Mouse (Mus musculus) ES-E14 (cell line): ENCODE results near the gene Vmn2r27. TPM values are rescaled to one million over a fixed set of nuclear protein-coding genes. Genes with fewer than 3 reads are reported as not detected.

Experiments
- DNase-seq: peaks from one replicate; pipeline ENCODE4 v3.0.0-alpha.2; 2013; ENCODE audit warnings: low read depth, low spot score
- H3K27ac ChIP-seq: 2 replicates; pipeline ENCODE4 v1.5.1; 2012; ENCODE audit warnings: low read depth, mild to moderate bottlenecking, low read length, moderate library complexity, mixed read lengths; ENCODE audit not compliant: poor library complexity, insufficient read depth, severe bottlenecking
- H3K36me3 ChIP-seq: 2 replicates; pipeline ENCODE4 v1.6.1; 2012; ENCODE audit warnings: mild to moderate bottlenecking, low read length, moderate library complexity, mixed read lengths; ENCODE audit not compliant: control insufficient read depth, poor library complexity, insufficient read depth, severe bottlenecking
- H3K4me1 ChIP-seq, 2 experiments: fragments of 150-350 bp in 1 of 2; sonication (generic) in 1 of 2; 2 replicates each; pipeline ENCODE4 v1.6.1; 2012; ENCODE audit warnings: low read length in 2 of 2, mild to moderate bottlenecking in 1 of 2, mixed read lengths in 1 of 2; ENCODE audit not compliant: control insufficient read depth in 2 of 2, insufficient read depth in 2 of 2, poor library complexity in 1 of 2
- H3K4me3 ChIP-seq, 2 experiments: fragments of 150-350 bp in 1 of 2; sonication (generic) in 1 of 2; 2 replicates each; pipeline ENCODE4 v1.5.1; 2012; ENCODE audit warnings: low read length in 2 of 2, low read depth in 1 of 2, mild to moderate bottlenecking in 1 of 2, mixed read lengths in 1 of 2; ENCODE audit not compliant: insufficient read depth in 1 of 2, poor library complexity in 1 of 2, severe bottlenecking in 1 of 2
- H3K9ac ChIP-seq: 2 replicates; pipeline ENCODE4 v1.6.1; 2012; ENCODE audit warnings: low read depth, mild to moderate bottlenecking, low read length, mixed read lengths; ENCODE audit not compliant: poor library complexity, insufficient read depth, severe bottlenecking
- H3K9me3 ChIP-seq: fragments of 150-350 bp; sonication (generic); 2 replicates; pipeline ENCODE4 v1.6.1; 2012; ENCODE audit warnings: low read depth, mild to moderate bottlenecking, low read length; ENCODE audit not compliant: control insufficient read depth, insufficient read depth
- CHD2 ChIP-seq: IDR thresholded peaks from 2 replicates; pipeline ENCODE4 v1.6.1; 2014; ENCODE audit warnings: mild to moderate bottlenecking, low read depth, low read length, inconsistent platforms
- HCFC1 ChIP-seq: IDR thresholded peaks from 2 replicates; pipeline ENCODE4 v1.6.1; 2012; ENCODE audit warnings: low read length, inconsistent platforms, borderline replicate concordance; ENCODE audit not compliant: insufficient read depth
- ZC3H11A ChIP-seq: IDR thresholded peaks from 2 replicates; pipeline ENCODE4 v1.6.1; 2012; ENCODE audit warnings: low read depth, mild to moderate bottlenecking, inconsistent platforms, low read length, borderline replicate concordance
- ZNF384 ChIP-seq: IDR thresholded peaks from 2 replicates; pipeline ENCODE4 v1.6.1; 2012; ENCODE audit warnings: low read depth, low read length, inconsistent platforms
- in situ Hi-C, 2 experiments: fragments of 600-800 bp; cut with MboI; formaldehyde crosslinking; loops; one replicate each; pipeline ENCODE4 v1.15.1; 2025; ENCODE audit warnings: low sequenced_read_pairs in 2 of 2, inconsistent platforms in 1 of 2; ENCODE audit not compliant: unreplicated experiment in 2 of 2
- total RNA-seq: library from RNA; depleted of rRNA; stranded (reverse); fragments of 300-350 nt; gene quantifications from 2 replicates; pipeline ENCODE4 v1.2.3, GENCODE M21; 2012; rRNA removed

Gene Vmn2r27
- total RNA-seq, 1 experiment: 0.09 TPM

DNA sequence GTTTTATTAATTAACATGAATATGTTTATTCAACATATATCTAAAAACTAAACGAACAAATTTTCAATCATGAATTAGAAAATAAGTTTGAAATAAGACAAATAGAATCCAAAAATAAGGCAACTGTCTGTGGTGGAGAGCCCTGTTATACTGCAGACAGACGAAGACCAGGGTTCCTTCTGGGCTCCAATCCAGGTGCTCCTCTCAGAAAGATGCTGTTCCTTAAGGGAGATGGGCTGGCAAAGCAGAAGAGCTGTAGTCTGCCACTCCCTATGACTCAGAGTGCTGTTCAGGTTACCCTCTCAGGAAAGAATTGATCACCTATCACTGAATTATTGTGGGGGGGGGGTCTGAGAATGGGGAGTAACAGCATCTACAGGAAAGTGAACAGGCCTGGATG is 65.1 kb downstream of the Vmn2r27 start:
- H3K9ac ChIP-seq: no peak overlapping the region
- DNase-seq: no peak
- no peak overlapping the region for H3K4me3 ChIP-seq
- no peak for TF ChIP-seq ZC3H11A
- TF ChIP-seq ZNF384: no peak
- no peak overlapping the region for H3K27ac ChIP-seq
- H3K4me1 ChIP-seq: no peaks in the 10 kb centered on the region
- H3K9me3 ChIP-seq: no peaks in the 10 kb centered on the region
- H3K36me3 ChIP-seq: no peaks in the 10 kb centered on the region
- in situ Hi-C loops: no loop called here

DNA sequence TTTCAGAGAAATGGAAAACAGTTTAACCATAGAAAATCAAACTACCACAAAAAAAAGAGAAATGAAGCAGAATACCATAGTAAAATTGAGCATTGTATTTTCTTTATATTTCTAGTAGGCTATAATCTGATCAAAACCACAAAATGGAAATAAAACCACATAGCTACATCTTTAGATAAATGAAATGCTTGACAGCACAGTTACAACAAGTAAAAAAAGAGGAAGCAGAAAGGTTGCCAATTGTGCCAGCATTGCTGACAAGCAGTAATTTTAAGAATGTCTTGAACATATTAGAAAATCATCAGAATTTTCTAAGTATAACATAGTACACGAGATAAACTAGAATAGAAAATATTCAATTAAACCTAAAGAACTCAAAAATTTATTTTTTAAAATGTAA is 81.8 kb downstream of the Vmn2r27 start:
- H3K27ac ChIP-seq: no peak overlapping the region
- no peak overlapping the region for H3K4me3 ChIP-seq
- no peaks in the 10 kb centered on the region for H3K9me3 ChIP-seq
- TF ChIP-seq CHD2 (no peak), HCFC1 (no peak), ZC3H11A (no peak)
- in situ Hi-C loops: no loop called here
- H3K36me3 ChIP-seq: no peaks in the 10 kb centered on the region
- no peaks in the 10 kb centered on the region for H3K4me1 ChIP-seq
- no peak for DNase-seq
- H3K9ac ChIP-seq: no peak overlapping the region

Other genes starting within 250 kb of the Vmn2r27 start
- gene Vmn2r26, start 207.3 kb downstream of the Vmn2r27 start, total RNA-seq: not detected in 2 replicates
- gene Cd163, start 72.8 kb upstream of the Vmn2r27 start, total RNA-seq: 0.05 and 0.22 TPM in 2 replicates
- gene Pex5, start 183.2 kb upstream of the Vmn2r27 start, total RNA-seq: 34.4 and 35.7 TPM in 2 replicates
- gene Clstn3, start 232.9 kb upstream of the Vmn2r27 start, total RNA-seq: 37.0 and 79.2 TPM in 2 replicates